Mouse (Mus musculus): Measurements from ENCODE around the gene Tns2. TPM values are rescaled to one million over a fixed set of nuclear protein-coding genes. Genes with fewer than 3 reads are reported as not detected.

The Tns2 gene
- 45.5 and 57.2 TPM in 2 replicates for polyA plus RNA-seq (2015; fragmentation: Nextera tagmentation; extraction: Ambion mirVana)

- peak; percentile 74 for ATAC-seq (ENCODE audit: insufficient number of reproducible peaks, low FRiP score, low TSS enrichment, low read depth)
Observed at GRCm38 (mm10) chr15:102100161-102100981, at the start of gene Tns2. TSS of gene Tns2 (plus strand) at chr15:102100413.

GRCm38 (mm10) chr15:102051920-102052683, 48.1 kb upstream of the Tns2 start:
- Histone ChIP-seq H3K9ac (peak overlapping the region; percentile 15; the same call in 1 of the 2 replicates), H3K27ac (replicated peaks) (peak overlapping the region; percentile 69), H3K4me3 (replicated peaks) (peak overlapping the region; percentile 44), H3K9me3 (replicated peaks) (no peaks in the 10 kb centered on the region), H3K27me3 (no peaks in the 10 kb centered on the region), H3K4me2 (replicated peaks) (peak overlapping the region; percentile 74), H3K4me1 (0 out of 2 replicates have a peak, but pooled peaks cover 4% of the 10 kb centered on the region), H3K36me3 (no peaks in the 10 kb centered on the region)
- 1% methylated on average over 32 of the region's 33 CpGs for WGBS
- ATAC-seq (ENCODE audit: insufficient number of reproducible peaks, low FRiP score, low TSS enrichment, low read depth) = peak; percentile 87

More at GRCm38 (mm10) chr15:102100161-102100981, at the start of gene Tns2:
- peaks cover 17% of the 10 kb centered on the region for H3K36me3 ChIP-seq
- H3K9me3 ChIP-seq (replicated peaks) = no peaks in the 10 kb centered on the region
- H3K27me3 ChIP-seq = no peaks in the 10 kb centered on the region
- peak within 1 kb of the TSS; percentile 99 for H3K27ac ChIP-seq (replicated peaks)
- H3K4me2 ChIP-seq (replicated peaks) = peak within 1 kb of the TSS; percentile 75
- WGBS = under 1% methylated on average over 69 of the region's 82 CpGs
- H3K9ac ChIP-seq = peak within 1 kb of the TSS; percentile 50
- peaks cover 77% of the 10 kb centered on the region for H3K4me1 ChIP-seq
- peak within 1 kb of the TSS; percentile 63 for H3K4me3 ChIP-seq (replicated peaks)

GRCm38 (mm10) chr15:102056495-102057174, 43.6 kb upstream of the Tns2 start:
- H3K4me3 ChIP-seq (replicated peaks) = no peak overlapping the region
- H3K27ac ChIP-seq (replicated peaks) = no peak overlapping the region
- H3K9ac ChIP-seq = no peak overlapping the region
- H3K36me3 ChIP-seq = no peaks in the 10 kb centered on the region
- H3K27me3 ChIP-seq = no peaks in the 10 kb centered on the region
- ATAC-seq (ENCODE audit: insufficient number of reproducible peaks, low FRiP score, low TSS enrichment, low read depth) = no peak
- H3K9me3 ChIP-seq (replicated peaks) = no peaks in the 10 kb centered on the region
- WGBS = 90% methylated on average over 15 of the region's 15 CpGs
- H3K4me1 ChIP-seq = 0 out of 2 replicates have a peak, but pooled peaks cover 4% of the 10 kb centered on the region
- no peak overlapping the region for H3K4me2 ChIP-seq (replicated peaks)

GRCm38 (mm10) chr15:102065661-102066325, 34.4 kb upstream of the Tns2 start:
- H3K9me3 ChIP-seq (replicated peaks) = no peaks in the 10 kb centered on the region
- no peak overlapping the region for H3K27ac ChIP-seq (replicated peaks)
- H3K27me3 ChIP-seq = peaks cover 19% of the 10 kb centered on the region
- H3K4me3 ChIP-seq (replicated peaks) = no peak overlapping the region
- H3K4me1 ChIP-seq = peaks cover 8% of the 10 kb centered on the region; the same call in 1 of the 2 replicates
- WGBS = 4% methylated on average over 20 of the region's 20 CpGs
- no peaks in the 10 kb centered on the region for H3K36me3 ChIP-seq
- peak; percentile 79 for ATAC-seq (ENCODE audit: insufficient number of reproducible peaks, low FRiP score, low TSS enrichment, low read depth)
- no peak overlapping the region for H3K4me2 ChIP-seq (replicated peaks)
- no peak overlapping the region for H3K9ac ChIP-seq

GRCm38 (mm10) chr15:102070476-102071467, 29.4 kb upstream of the Tns2 start:
- H3K9me3 ChIP-seq (replicated peaks) = no peaks in the 10 kb centered on the region
- no peak for ATAC-seq (ENCODE audit: insufficient number of reproducible peaks, low FRiP score, low TSS enrichment, low read depth)
- no peak overlapping the region for H3K4me2 ChIP-seq (replicated peaks)
- no peak overlapping the region for H3K27ac ChIP-seq (replicated peaks)
- no peaks in the 10 kb centered on the region for H3K36me3 ChIP-seq
- whole genome bisulfite sequencing = 74% methylated on average over 13 of the region's 13 CpGs
- H3K27me3 ChIP-seq = peaks cover 19% of the 10 kb centered on the region
- no peak overlapping the region for H3K4me3 ChIP-seq (replicated peaks)
- H3K4me1 ChIP-seq = peaks cover 12% of the 10 kb centered on the region
- H3K9ac ChIP-seq = no peak overlapping the region

- H3K4me1 ChIP-seq = peaks cover 17% of the 10 kb centered on the region
- no peaks in the 10 kb centered on the region for H3K9me3 ChIP-seq (replicated peaks)
- H3K9ac ChIP-seq = no peak overlapping the region
- H3K36me3 ChIP-seq = no peaks in the 10 kb centered on the region
- H3K27ac ChIP-seq (replicated peaks) = peak overlapping the region; percentile 97
- 0 out of 2 replicates have a peak, but pooled peaks have one; percentile 1 for ATAC-seq (ENCODE audit: insufficient number of reproducible peaks, low FRiP score, low TSS enrichment, low read depth)
- no peaks in the 10 kb centered on the region for H3K27me3 ChIP-seq
- WGBS = 14% methylated on average over 6 of the region's 6 CpGs
- H3K4me3 ChIP-seq (replicated peaks) = peak overlapping the region; percentile 96
- H3K4me2 ChIP-seq (replicated peaks) = peak overlapping the region; percentile 58
Observed at GRCm38 (mm10) chr15:102072963-102073558, 27.2 kb upstream of the Tns2 start.

- peaks cover 17% of the 10 kb centered on the region for H3K4me1 ChIP-seq
- no peaks in the 10 kb centered on the region for H3K27me3 ChIP-seq
- under 1% methylated on average over 58 of the region's 58 CpGs for WGBS
- peak within 1 kb of the TSS; percentile 97 for H3K27ac ChIP-seq (replicated peaks)
- H3K9me3 ChIP-seq (replicated peaks) = no peaks in the 10 kb centered on the region
- H3K4me3 ChIP-seq (replicated peaks) = peak within 1 kb of the TSS; percentile 96
- no peaks in the 10 kb centered on the region for H3K36me3 ChIP-seq
- peak within 1 kb of the TSS; percentile 99 for H3K9ac ChIP-seq
- ATAC-seq (ENCODE audit: insufficient number of reproducible peaks, low FRiP score, low TSS enrichment, low read depth) = peak; percentile 95
- H3K4me2 ChIP-seq (replicated peaks) = peak within 1 kb of the TSS; percentile 58
Observed at GRCm38 (mm10) chr15:102073559-102074069, 26.6 kb upstream of the Tns2 start, which contains the start of gene Eif4b. TSS of gene Eif4b (plus strand) at chr15:102073773.

- under 1% methylated on average over 53 of the region's 57 CpGs for WGBS
- ATAC-seq (ENCODE audit: insufficient number of reproducible peaks, low FRiP score, low TSS enrichment, low read depth) = peak; percentile 40
- peak overlapping the region; percentile 58 for H3K4me2 ChIP-seq (replicated peaks)
Observed at GRCm38 (mm10) chr15:102074070-102074731, 26.0 kb upstream of the Tns2 start.

More at GRCm38 (mm10) chr15:102074070-102074731, 26.0 kb upstream of the Tns2 start:
- peak overlapping the region; percentile 97 for H3K27ac ChIP-seq (replicated peaks)
- H3K9ac ChIP-seq = peak overlapping the region; percentile 99
- peak overlapping the region; percentile 96 for H3K4me3 ChIP-seq (replicated peaks)
- no peaks in the 10 kb centered on the region for H3K27me3 ChIP-seq
- H3K4me1 ChIP-seq = peaks cover 17% of the 10 kb centered on the region
- no peaks in the 10 kb centered on the region for H3K9me3 ChIP-seq (replicated peaks)
- no peaks in the 10 kb centered on the region for H3K36me3 ChIP-seq

Data from embryonic facial prominence, embryonic 15.5 days (tissue).